Mouse (Mus musculus) hindbrain, embryonic 12.5 days (tissue): ENCODE measurements around the gene Cd320. TPM values are rescaled to one million over a fixed set of nuclear protein-coding genes. Genes with fewer than 3 reads are reported as not detected.
"Not testable (repeated sequence)": the region's sequence is repeated elsewhere in the genome, so short reads cannot be mapped to it uniquely, and the experiment has no call there.

Source experiments
- ATAC-seq: fragments of 200-750 bp; cut with Nextera tagmentation; 2 replicates; pipeline ENCODE4 v1.8.0; 2017; ENCODE audit warnings: moderate TSS enrichment; ENCODE audit not compliant: low FRiP score
- H3K27ac ChIP-seq: fragments of 300-500 bp; sonication (generic); 2 replicates; pipeline ENCODE4 v1.5.1; 2016; ENCODE audit warnings: mild to moderate bottlenecking
- H3K27me3 ChIP-seq: fragments of 300-500 bp; sonication (generic); 2 replicates; pipeline ENCODE4 v1.6.1; 2016; ENCODE audit warnings: mild to moderate bottlenecking
- H3K36me3 ChIP-seq: fragments of 300-500 bp; sonication (generic); 2 replicates; pipeline ENCODE4 v1.6.1; 2016; ENCODE audit warnings: mild to moderate bottlenecking
- H3K4me1 ChIP-seq: fragments of 300-500 bp; sonication (generic); 2 replicates; pipeline ENCODE4 v1.6.1; 2016
- H3K4me2 ChIP-seq: fragments of 300-500 bp; sonication (generic); replicated peaks from 2 replicates; pipeline ENCODE4 v1.6.1; 2016; ENCODE audit warnings: mild to moderate bottlenecking
- H3K4me3 ChIP-seq: fragments of 300-500 bp; sonication (generic); 2 replicates; pipeline ENCODE4 v1.5.1; 2016; ENCODE audit warnings: mild to moderate bottlenecking
- H3K9ac ChIP-seq: fragments of 300-500 bp; sonication (generic); 2 replicates; pipeline ENCODE4 v1.6.1; 2016; ENCODE audit warnings: mild to moderate bottlenecking, moderate library complexity
- H3K9me3 ChIP-seq: fragments of 300-500 bp; sonication (generic); replicated peaks from 2 replicates; pipeline ENCODE4 v1.6.1; 2016; ENCODE audit warnings: mild to moderate bottlenecking
- WGBS: fragments of 180-500 bp; shearing (Covaris S2); methylation state at CpG from one replicate; pipeline ENCODE4 v1.1.7; 2016; 5-methylcytosine and 5-hydroxymethylcytosine counted together
- polyA plus RNA-seq: library from polyadenylated mRNA; unstranded; fragments of >200 nt; fragmentation: Nextera tagmentation; extraction: Ambion mirVana; gene quantifications from 2 replicates; pipeline ENCODE4 v1.2.1, GENCODE M21; 2016

The Cd320 gene
- polyA plus RNA-seq, 1 experiment from 2014 or later, result 59.4 TPM

- H3K4me3 ChIP-seq, result no peak overlapping the region
- no peak overlapping the region for H3K9ac ChIP-seq
- H3K4me2 ChIP-seq, result no peak overlapping the region
- no peaks in the 10 kb centered on the region for H3K27me3 ChIP-seq
- 90% methylated on average over 10 of the region's 10 CpGs for WGBS
- H3K36me3 ChIP-seq, result peaks cover 61% of the 10 kb centered on the region
- no peak for ATAC-seq
- no peak overlapping the region for H3K27ac ChIP-seq
- H3K9me3 ChIP-seq, result no peaks in the 10 kb centered on the region
- peaks cover 9% of the 10 kb centered on the region for H3K4me1 ChIP-seq
These were observed 13.3 kb upstream of the Cd320 start for GRCm38 (mm10) chr17:33829561-33829960.

GRCm38 (mm10) chr17:33844196-33844595 lies 1.3 kb downstream of the Cd320 start:
- H3K4me1 ChIP-seq, result peaks cover 15% of the 10 kb centered on the region
- H3K27me3 ChIP-seq, result no peaks in the 10 kb centered on the region
- ATAC-seq, result no peak
- H3K4me2 ChIP-seq, result peak overlapping the region; percentile 95
- H3K9ac ChIP-seq, result peak overlapping the region; percentile 81; the same call in 1 of the 2 replicates
- H3K27ac ChIP-seq, result no peak overlapping the region
- peak overlapping the region; percentile 90 for H3K4me3 ChIP-seq
- 87% methylated on average over 1 of the region's 1 CpGs for WGBS
- H3K36me3 ChIP-seq, result peaks cover 23% of the 10 kb centered on the region
- H3K9me3 ChIP-seq, result no peaks in the 10 kb centered on the region

DNA sequence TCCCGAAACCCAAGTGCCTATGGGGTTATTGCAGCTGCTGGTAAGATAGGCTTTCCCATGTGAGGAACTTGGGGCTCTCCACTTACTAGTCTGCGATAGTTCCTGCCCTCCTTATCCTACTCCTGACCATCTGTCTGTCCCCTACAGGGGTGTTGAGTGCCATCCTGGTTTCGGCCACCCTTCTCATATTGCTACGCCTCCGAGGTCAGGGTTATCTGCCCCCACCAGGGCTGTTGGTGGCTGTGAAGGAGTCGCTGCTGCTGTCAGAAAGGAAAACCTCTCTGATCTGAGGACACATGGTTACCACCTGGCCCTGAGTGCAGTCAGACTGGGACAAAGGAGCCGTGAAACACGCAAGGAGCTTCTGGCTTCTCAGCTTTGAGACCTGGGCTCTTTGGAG lies 5.2 kb downstream of the Cd320 start:
- no peaks in the 10 kb centered on the region for H3K9me3 ChIP-seq
- peaks cover 15% of the 10 kb centered on the region for H3K4me1 ChIP-seq
- no peak overlapping the region for H3K27ac ChIP-seq
- H3K36me3 ChIP-seq, result peaks cover 25% of the 10 kb centered on the region
- H3K27me3 ChIP-seq, result no peaks in the 10 kb centered on the region
- WGBS, result 84% methylated on average over 8 of the region's 8 CpGs
- no peak overlapping the region for H3K9ac ChIP-seq
- H3K4me3 ChIP-seq, result no peak overlapping the region
- no peak for ATAC-seq
- H3K4me2 ChIP-seq, result no peak overlapping the region

DNA sequence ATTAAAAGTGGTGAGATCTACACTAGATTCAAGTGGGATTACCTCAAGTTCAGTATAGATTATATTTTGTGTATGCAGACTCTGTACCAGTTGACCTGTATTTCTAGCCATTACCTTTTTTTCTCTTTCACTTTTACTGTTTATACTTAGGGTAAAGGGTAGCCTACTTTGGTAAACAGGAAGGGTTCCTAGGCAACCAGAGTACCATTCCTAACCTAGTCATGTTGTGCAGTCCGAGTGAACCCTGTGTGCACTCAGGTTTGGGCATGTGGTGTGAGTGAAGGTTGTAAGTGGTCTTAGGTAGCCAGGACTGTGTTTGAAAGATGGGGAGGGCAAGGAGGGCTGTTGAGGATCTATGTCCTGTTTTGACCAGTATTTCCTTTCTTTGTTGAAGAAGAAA lies 8.4 kb downstream of the Cd320 start:
- 68% methylated on average over 1 of the region's 1 CpGs for WGBS
- H3K36me3 ChIP-seq, result peaks cover 25% of the 10 kb centered on the region
- H3K9me3 ChIP-seq, result no peaks in the 10 kb centered on the region
- H3K4me2 ChIP-seq, result no peak overlapping the region
- H3K4me1 ChIP-seq, result no peaks in the 10 kb centered on the region
- H3K27me3 ChIP-seq, result no peaks in the 10 kb centered on the region
- H3K27ac ChIP-seq, result no peak overlapping the region
- ATAC-seq, result no peak
- no peak overlapping the region for H3K4me3 ChIP-seq
- no peak overlapping the region for H3K9ac ChIP-seq

DNA sequence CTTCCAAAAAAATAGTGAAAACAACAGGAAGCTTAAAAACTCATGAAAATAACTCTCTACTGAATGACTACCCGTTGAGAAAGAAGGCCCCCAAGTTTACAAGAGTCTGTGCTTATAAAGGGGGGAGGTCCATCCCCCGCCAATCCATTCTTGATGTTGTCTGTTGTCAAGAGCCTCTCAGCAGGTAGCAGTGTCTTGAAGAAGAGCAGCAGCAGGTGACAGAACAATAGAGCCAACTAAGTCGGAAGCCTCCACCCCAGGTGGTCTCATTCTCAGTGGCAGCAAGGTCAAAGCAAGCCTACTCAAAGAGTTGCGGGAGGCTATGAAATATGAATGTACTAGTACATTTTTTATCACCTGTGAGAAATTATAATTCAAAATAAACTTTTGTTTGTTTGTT lies 14.9 kb downstream of the Cd320 start:
- no peaks in the 10 kb centered on the region for H3K4me1 ChIP-seq
- no peaks in the 10 kb centered on the region for H3K9me3 ChIP-seq
- no peak for ATAC-seq
- no peaks in the 10 kb centered on the region for H3K27me3 ChIP-seq
- H3K4me2 ChIP-seq, result no peak overlapping the region
- H3K36me3 ChIP-seq, result no peaks in the 10 kb centered on the region
- WGBS, result 57% methylated on average over 4 of the region's 4 CpGs
- no peak overlapping the region for H3K4me3 ChIP-seq
- no peak overlapping the region for H3K27ac ChIP-seq
- H3K9ac ChIP-seq, result no peak overlapping the region

DNA sequence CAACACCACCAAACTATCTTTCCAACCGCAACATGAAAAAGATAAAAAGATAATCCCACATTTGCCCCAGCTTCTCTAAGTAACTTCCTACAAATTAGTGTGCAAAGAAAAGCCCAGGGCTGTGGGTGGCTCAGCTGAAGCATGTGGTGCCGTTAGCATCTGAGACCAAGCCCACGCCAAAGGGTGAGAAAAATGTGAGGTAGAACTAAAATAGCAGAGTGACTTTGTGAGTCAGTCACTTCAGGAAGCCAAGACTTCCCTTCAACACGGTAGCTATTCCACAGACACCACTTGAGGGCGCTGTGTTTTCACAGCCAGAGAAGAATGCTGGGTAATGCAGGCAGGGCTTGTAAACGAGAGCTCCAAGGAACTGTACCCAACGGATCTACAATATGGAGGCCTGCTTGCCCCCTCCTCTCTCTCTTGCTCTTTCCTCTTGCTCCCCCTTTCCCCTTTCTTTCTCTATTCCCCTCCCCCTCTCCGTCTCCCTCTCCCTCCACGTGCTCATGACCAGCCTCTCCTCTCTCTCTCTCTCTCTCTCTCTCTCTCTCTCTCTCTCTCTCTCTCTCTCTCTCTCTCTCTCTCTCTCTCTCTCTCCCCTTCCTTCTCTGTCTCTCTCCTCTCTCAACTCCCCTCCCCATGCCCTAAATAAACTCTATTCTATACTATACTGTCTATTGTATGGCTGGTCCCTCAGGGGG lies 22.6 kb downstream of the Cd320 start:
- Histone ChIP-seq H3K36me3 (no peaks in the 10 kb centered on the region), H3K27me3 (no peaks in the 10 kb centered on the region), H3K9me3 (no peaks in the 10 kb centered on the region), H3K27ac (no peak overlapping the region), H3K9ac (no peak overlapping the region), H3K4me2 (no peak overlapping the region), H3K4me1 (no peaks in the 10 kb centered on the region), H3K4me3 (no peak overlapping the region)
- WGBS, result 34% methylated on average over 9 of the region's 9 CpGs
- no peak for ATAC-seq

GRCm38 (mm10) chr17:33873537-33873936 lies 30.6 kb downstream of the Cd320 start, which contains the start of gene Gm7029:
Gm7029 (plus strand) TSS chr17:33873837.
- H3K4me1 ChIP-seq, H3K27me3 ChIP-seq, H3K9ac ChIP-seq, H3K27ac ChIP-seq, H3K4me3 ChIP-seq, H3K9me3 ChIP-seq, ATAC-seq, H3K4me2 ChIP-seq: not testable (repeated sequence)
- peaks cover 13% of the 10 kb centered on the region; the same call in 1 of the 2 replicates for H3K36me3 ChIP-seq
- WGBS, result 75% methylated on average over 2 of the region's 12 CpGs

DNA sequence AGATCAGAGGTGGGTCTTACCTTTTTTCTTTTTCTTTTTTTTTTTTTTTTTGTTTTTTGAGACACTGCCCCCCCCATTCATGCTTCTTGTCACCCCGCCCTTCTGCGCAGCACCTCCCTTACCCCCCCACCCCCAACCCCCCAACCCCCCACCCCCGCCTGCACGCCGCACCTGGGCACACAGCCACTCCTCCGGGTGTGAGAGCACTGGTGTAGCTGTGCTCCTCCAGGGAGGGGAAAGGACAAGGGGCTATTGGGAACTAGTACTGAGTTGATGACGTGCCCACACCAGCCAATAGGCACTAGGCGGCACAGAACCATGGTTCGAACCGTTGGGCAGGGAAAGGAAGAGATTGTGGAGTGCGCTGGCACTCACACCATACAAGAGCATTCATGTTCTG lies 31.5 kb downstream of the Cd320 start:
- WGBS, result 89% methylated on average over 11 of the region's 11 CpGs
- Histone ChIP-seq H3K4me2 (no peak overlapping the region), H3K9ac (no peak overlapping the region), H3K27me3 (no peaks in the 10 kb centered on the region), H3K9me3 (no peaks in the 10 kb centered on the region), H3K4me3 (no peak overlapping the region), H3K27ac (no peak overlapping the region), H3K4me1 (no peaks in the 10 kb centered on the region), H3K36me3 (peaks cover 19% of the 10 kb centered on the region)
- no peak for ATAC-seq

GRCm38 (mm10) chr17:33875797-33876196 lies 32.9 kb downstream of the Cd320 start:
- H3K27ac ChIP-seq, ATAC-seq, H3K9me3 ChIP-seq, H3K4me3 ChIP-seq, H3K4me2 ChIP-seq, H3K9ac ChIP-seq, H3K4me1 ChIP-seq, H3K27me3 ChIP-seq: not testable (repeated sequence)
- H3K36me3 ChIP-seq, result peaks cover 26% of the 10 kb centered on the region
- WGBS, result 82% methylated on average over 5 of the region's 5 CpGs

- WGBS, result 88% methylated on average over 10 of the region's 11 CpGs
- peaks cover 27% of the 10 kb centered on the region for H3K36me3 ChIP-seq
- H3K27ac ChIP-seq, H3K4me2 ChIP-seq, H3K4me1 ChIP-seq, H3K27me3 ChIP-seq, H3K9ac ChIP-seq, H3K4me3 ChIP-seq, H3K9me3 ChIP-seq, ATAC-seq: not testable (repeated sequence)
These were observed 41.4 kb downstream of the Cd320 start for GRCm38 (mm10) chr17:33884320-33884719.

GRCm38 (mm10) chr17:33887802-33888201 lies 44.9 kb downstream of the Cd320 start:
- not testable (repeated sequence) for H3K9ac ChIP-seq, H3K4me2 ChIP-seq, H3K27me3 ChIP-seq, H3K9me3 ChIP-seq, ATAC-seq, H3K4me3 ChIP-seq, H3K27ac ChIP-seq, H3K4me1 ChIP-seq
- WGBS, result 82% methylated on average over 2 of the region's 2 CpGs
- peaks cover 19% of the 10 kb centered on the region; the same call in 1 of the 2 replicates for H3K36me3 ChIP-seq

GRCm38 (mm10) chr17:33888230-33888629 lies 45.3 kb downstream of the Cd320 start:
- not testable (repeated sequence) for H3K9me3 ChIP-seq, H3K4me1 ChIP-seq, ATAC-seq, H3K27me3 ChIP-seq, H3K27ac ChIP-seq, H3K4me2 ChIP-seq, H3K9ac ChIP-seq, H3K4me3 ChIP-seq
- peaks cover 19% of the 10 kb centered on the region; the same call in 1 of the 2 replicates for H3K36me3 ChIP-seq

DNA sequence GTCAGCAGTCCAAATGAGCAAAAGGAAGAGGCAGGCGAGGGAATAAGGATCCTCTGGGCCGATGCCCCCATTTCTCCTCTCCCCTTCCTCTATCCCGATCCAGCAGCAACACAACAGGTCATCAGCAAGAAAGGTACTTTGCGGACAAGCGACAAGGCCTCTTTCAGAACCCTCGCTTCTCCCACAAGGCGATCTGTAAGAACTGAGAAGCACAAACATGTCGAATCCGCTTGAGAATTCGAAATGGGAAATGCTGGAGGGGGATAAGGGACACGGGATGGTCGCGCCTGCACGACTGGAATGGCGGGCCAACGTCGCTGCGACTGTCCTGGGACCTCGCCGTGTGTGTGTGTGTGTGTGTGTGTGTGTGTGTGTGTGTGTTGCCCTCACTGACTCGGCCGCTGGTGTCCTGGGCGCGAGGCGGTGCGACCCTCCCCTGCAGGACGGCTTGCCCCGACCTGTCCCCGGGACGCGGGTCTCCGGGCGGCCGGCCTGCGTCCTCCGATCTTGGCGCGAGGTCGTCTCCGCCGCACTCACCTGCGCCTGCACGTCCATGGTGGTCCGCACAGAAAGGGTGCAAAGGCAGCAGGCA lies 47.1 kb downstream of the Cd320 start:
- Histone ChIP-seq H3K27ac (peak overlapping the region; percentile 55; the same call in 1 of the 2 replicates), H3K4me2 (peak overlapping the region; percentile 68), H3K4me3 (peak overlapping the region; percentile 70), H3K36me3 (0 out of 2 replicates have a peak, but pooled peaks cover 11% of the 10 kb centered on the region), H3K9ac (peak overlapping the region; percentile 68)
- peak; percentile 34; the same call in 1 of the 2 replicates for ATAC-seq
- H3K27me3 ChIP-seq, H3K4me1 ChIP-seq, H3K9me3 ChIP-seq: not testable (repeated sequence)
- under 1% methylated on average over 44 of the region's 44 CpGs for WGBS
